Mouse (Mus musculus) kidney, adult 2 months (tissue): ENCODE data around the gene Naa11. TPM values are rescaled to one million over a fixed set of nuclear protein-coding genes. Genes with fewer than 3 reads are reported as not detected.

Experiments used
- DNase-seq: peaks from one replicate; pipeline ENCODE4 v3.0.0; 2021
- H3K27ac ChIP-seq: fragments of 200-500 bp; 2 replicates; pipeline ENCODE4 v1.5.1; 2012; ENCODE audit warnings: low read depth, low read length, control low read depth, inconsistent platforms; ENCODE audit not compliant: insufficient read depth
- H3K27me3 ChIP-seq: fragments of 200-500 bp; replicated peaks from 2 replicates; pipeline ENCODE4 v1.6.1; 2012; ENCODE audit warnings: mild to moderate bottlenecking, moderate library complexity, low read length, inconsistent platforms; ENCODE audit not compliant: control insufficient read depth, insufficient read depth
- H3K36me3 ChIP-seq: fragments of 200-500 bp; 2 replicates; pipeline ENCODE4 v1.6.1; 2012; ENCODE audit warnings: mild to moderate bottlenecking, moderate library complexity, low read length, inconsistent platforms; ENCODE audit not compliant: control insufficient read depth, insufficient read depth
- H3K4me1 ChIP-seq: fragments of 200-500 bp; 2 replicates; pipeline ENCODE4 v1.6.1; 2011; ENCODE audit warnings: low read length; ENCODE audit not compliant: control insufficient read depth, insufficient read depth
- H3K4me3 ChIP-seq: fragments of 200-500 bp; 2 replicates; pipeline ENCODE4 v1.5.1; 2011; ENCODE audit warnings: mild to moderate bottlenecking, low read depth, low read length, control low read depth; ENCODE audit not compliant: insufficient read depth
- CTCF ChIP-seq: fragments of 200-500 bp; conservative IDR thresholded peaks from 2 replicates; pipeline ENCODE4 v1.5.1; 2011; ENCODE audit warnings: low read depth, mild to moderate bottlenecking, control low read depth, low read length, moderate library complexity, mixed read lengths; ENCODE audit not compliant: insufficient read depth, insufficient read length
- POLR2A ChIP-seq: fragments of 200-500 bp; IDR thresholded peaks from one replicate; pipeline ENCODE4 v1.6.1; 2011; ENCODE audit warnings: low read depth, low read length, control low read depth
- WGBS: fragments of 180-500 bp; shearing (Covaris S2); methylation state at CpG from one replicate; pipeline ENCODE4 v1.1.7; 2018; 5-methylcytosine and 5-hydroxymethylcytosine counted together
- polyA plus RNA-seq: library from polyadenylated mRNA; depleted of rRNA; stranded (reverse); fragments of >200 nt; gene quantifications from 2 replicates; pipeline ENCODE4 v1.2.3, GENCODE M21; 2012

Naa11 gene
- polyA plus RNA-seq, 1 experiment = not detected

GRCm38 (mm10) chr5:97410190-97410589 is 18.0 kb upstream of the Naa11 start:
- TF ChIP-seq POLR2A (no peak), CTCF (no peak)
- H3K36me3 ChIP-seq = no peaks in the 10 kb centered on the region
- no peaks in the 10 kb centered on the region for H3K4me1 ChIP-seq
- no peak overlapping the region for H3K4me3 ChIP-seq
- no peak overlapping the region for H3K27ac ChIP-seq
- no peaks in the 10 kb centered on the region for H3K27me3 ChIP-seq
- WGBS = 89% methylated on average over 6 of the region's 6 CpGs
- DNase-seq = no peak

- no peak for DNase-seq
- 52% methylated on average over 4 of the region's 4 CpGs for WGBS
- H3K4me3 ChIP-seq = no peak overlapping the region
- no peaks in the 10 kb centered on the region for H3K27me3 ChIP-seq
- no peak overlapping the region for H3K27ac ChIP-seq
- H3K4me1 ChIP-seq = no peaks in the 10 kb centered on the region
- TF ChIP-seq CTCF (no peak), POLR2A (no peak)
- no peaks in the 10 kb centered on the region for H3K36me3 ChIP-seq
Measured at GRCm38 (mm10) chr5:97409234-97409704, 17.1 kb upstream of the Naa11 start.

GRCm38 (mm10) chr5:97401042-97401441 is 8.9 kb upstream of the Naa11 start:
- Histone ChIP-seq H3K27ac (no peak overlapping the region), H3K4me3 (no peak overlapping the region), H3K27me3 (no peaks in the 10 kb centered on the region), H3K36me3 (no peaks in the 10 kb centered on the region), H3K4me1 (no peaks in the 10 kb centered on the region; the same call in 1 of the 2 replicates)
- no peak for TF ChIP-seq POLR2A
- no peak for TF ChIP-seq CTCF
- DNase-seq = no peak

GRCm38 (mm10) chr5:97397585-97397984 is 5.4 kb upstream of the Naa11 start:
- Histone ChIP-seq H3K27me3 (no peaks in the 10 kb centered on the region), H3K36me3 (no peaks in the 10 kb centered on the region), H3K27ac (no peak overlapping the region), H3K4me3 (no peak overlapping the region), H3K4me1 (no peaks in the 10 kb centered on the region)
- 89% methylated on average over 4 of the region's 4 CpGs for WGBS
- TF ChIP-seq POLR2A = no peak
- no peak for DNase-seq

- H3K4me1 ChIP-seq = no peaks in the 10 kb centered on the region
- WGBS = 74% methylated on average over 6 of the region's 6 CpGs
- no peaks in the 10 kb centered on the region for H3K36me3 ChIP-seq
- no peak overlapping the region for H3K4me3 ChIP-seq
- H3K27me3 ChIP-seq = no peaks in the 10 kb centered on the region; the same call in 1 of the 2 replicates
- no peak for TF ChIP-seq POLR2A
- TF ChIP-seq CTCF = no peak
- no peak overlapping the region for H3K27ac ChIP-seq
- no peak for DNase-seq
Measured at GRCm38 (mm10) chr5:97387622-97388021, 4.6 kb downstream of the Naa11 start.

GRCm38 (mm10) chr5:97384399-97384798 is 7.8 kb downstream of the Naa11 start:
- 75% methylated on average over 4 of the region's 4 CpGs for WGBS
- H3K4me1 ChIP-seq = no peaks in the 10 kb centered on the region
- no peaks in the 10 kb centered on the region for H3K36me3 ChIP-seq
- no peak overlapping the region for H3K4me3 ChIP-seq
- no peaks in the 10 kb centered on the region; the same call in 1 of the 2 replicates for H3K27me3 ChIP-seq
- H3K27ac ChIP-seq = no peak overlapping the region
- no peak for DNase-seq
- no peak for TF ChIP-seq CTCF
- no peak for TF ChIP-seq POLR2A

- H3K36me3 ChIP-seq = no peaks in the 10 kb centered on the region
- DNase-seq = no peak
- H3K4me1 ChIP-seq = no peaks in the 10 kb centered on the region
- 75% methylated on average over 14 of the region's 14 CpGs for WGBS
- TF ChIP-seq POLR2A (no peak), CTCF (no peak)
- no peaks in the 10 kb centered on the region; the same call in 1 of the 2 replicates for H3K27me3 ChIP-seq
- no peak overlapping the region for H3K4me3 ChIP-seq
- no peak overlapping the region for H3K27ac ChIP-seq
Measured at GRCm38 (mm10) chr5:97382548-97383222, 9.5 kb downstream of the Naa11 start.

GRCm38 (mm10) chr5:97379976-97380375 is 12.2 kb downstream of the Naa11 start:
- Histone ChIP-seq H3K27ac (no peak overlapping the region), H3K4me1 (no peaks in the 10 kb centered on the region), H3K36me3 (no peaks in the 10 kb centered on the region), H3K27me3 (no peaks in the 10 kb centered on the region; the same call in 1 of the 2 replicates), H3K4me3 (no peak overlapping the region)
- DNase-seq = no peak
- TF ChIP-seq CTCF (no peak), POLR2A (no peak)
- 68% methylated on average over 3 of the region's 3 CpGs for WGBS
